Comparison of ENCODE assay signal across 23 mouse cellular contexts in genomic region chr2:84369256-84369655, GRCm38 (mm10). TPM values are rescaled to one million over a fixed set of nuclear protein-coding genes. Genes with fewer than 3 reads are reported as not detected.
DNase-seq lines count a peak whose midpoint lies in the region; ATAC-seq and TF ChIP-seq lines count a peak whose summit lies in the region.
"Had no signal": no experiment of that assay in that cellular context is flagged by ENCODE, and none has a peak within 500 bp of the region (broad histone marks: within the 10 kb centered on the region; RNA-seq: fewer than 3 reads in every experiment).

No protein-coding gene starts in this region.

- no peak for TF ChIP-seq POLR2A in lung, adult 2 months (IDR thresholded peaks at IDR 0.05; ENCODE audit: borderline replicate concordance, extremely low read depth, low read depth, low read length)

- H3K27ac ChIP-seq in lung, embryonic 14.5 days (ENCODE audit: low read depth) = no peak overlapping the region
- H3K27ac ChIP-seq in liver, embryonic 13.5 days = no peak overlapping the region
- H3K27ac ChIP-seq: hindbrain, embryonic 13.5 days; limb, embryonic 12.5 days; midbrain, embryonic 15.5 days had no signal

- no peaks in the 10 kb centered on the region for H3K36me3 ChIP-seq in lung, embryonic 14.5 days (ENCODE audit: insufficient read depth)
- no peaks in the 10 kb centered on the region for H3K36me3 ChIP-seq in liver, embryonic 13.5 days
- H3K36me3 ChIP-seq: hindbrain, embryonic 13.5 days; limb, embryonic 12.5 days; midbrain, embryonic 15.5 days had no signal

- no peaks in the 10 kb centered on the region for H3K27me3 ChIP-seq in lung, embryonic 14.5 days (ENCODE audit: insufficient read depth, low read length)
- H3K27me3 ChIP-seq in liver, embryonic 13.5 days = no peaks in the 10 kb centered on the region
- H3K27me3 ChIP-seq: hindbrain, embryonic 13.5 days; limb, embryonic 12.5 days; megakaryocyte, embryonic 14.5 days; midbrain, embryonic 15.5 days had no signal

- H3K9me3 ChIP-seq in lung, embryonic 14.5 days (ENCODE audit: low read depth, low read length) = no peaks in the 10 kb centered on the region
- H3K9me3 ChIP-seq in liver, embryonic 13.5 days (replicated peaks) = no peaks in the 10 kb centered on the region
- H3K9me3 ChIP-seq: hindbrain, embryonic 13.5 days; limb, embryonic 12.5 days; megakaryocyte, embryonic 14.5 days; midbrain, embryonic 15.5 days had no signal

- no peak for TF ChIP-seq CTCF in lung, embryonic 14.5 days (IDR thresholded peaks at IDR 0.05; ENCODE audit: low read depth)
- TF ChIP-seq CTCF in lung, adult 2 months (IDR thresholded peaks at IDR 0.05; ENCODE audit: insufficient read depth, low read length) = no peak

- peak; percentile 56; the same call in 1 of the 2 replicates for ATAC-seq in lung, embryonic 14.5 days (ENCODE audit: insufficient read depth)
- peak; percentile 93 for ATAC-seq in common myeloid progenitor, adult 5-6 weeks (replicated peaks; ENCODE audit: low read depth, poor library complexity, severe bottlenecking)
- ATAC-seq in liver, embryonic 13.5 days (ENCODE audit: low read depth) = peak; percentile 88
- ATAC-seq in megakaryocyte-erythroid progenitor cell, adult 5-6 weeks (replicated peaks; ENCODE audit: low FRiP score, low TSS enrichment, poor library complexity, severe bottlenecking) = peak; percentile 83
- ATAC-seq: inflammation-experienced regulatory T-cells, adult 6 months; midbrain, embryonic 15.5 days had no signal

- no peak overlapping the region for H3K9ac ChIP-seq in lung, embryonic 14.5 days
- no peak overlapping the region for H3K9ac ChIP-seq in liver, embryonic 13.5 days
- H3K9ac ChIP-seq: hindbrain, embryonic 13.5 days; limb, embryonic 12.5 days; midbrain, embryonic 15.5 days had no signal

- peak; percentile 40 for DNase-seq in lung, embryonic 14.5 days
- no peak for DNase-seq in lung, adult 2 months
- DNase-seq in liver, embryonic 13.5 days = no peak
- DNase-seq in adrenal gland, postnatal 10 days = no peak
- DNase-seq in cerebellum, adult 8-10 months = no peak
- DNase-seq: adrenal gland, adult 2 months; B cell, adult 2 months; cerebellum, postnatal 25 days; gastrocnemius, postnatal 14 days; heart, postnatal 10 days; kidney, postnatal 36 days; layer of hippocampus, adult 9-11 months; right cerebral cortex, postnatal 14 days; spleen, adult 18-20 months; thymus, adult 2 months had no signal

- H3K4me1 ChIP-seq in lung, embryonic 14.5 days (ENCODE audit: insufficient read depth) = no peaks in the 10 kb centered on the region
- H3K4me1 ChIP-seq in lung, adult 2 months (ENCODE audit: control insufficient read depth, insufficient read depth, low read length) = peaks cover 6% of the 10 kb centered on the region; the same call in 1 of the 2 replicates
- peaks cover 24% of the 10 kb centered on the region for H3K4me1 ChIP-seq in liver, embryonic 13.5 days (replicated peaks)
- H3K4me1 ChIP-seq: hindbrain, embryonic 13.5 days; limb, embryonic 12.5 days; midbrain, embryonic 15.5 days had no signal

- whole genome bisulfite sequencing in lung, embryonic 14.5 days = 31% methylated on average over 5 of the region's 5 CpGs
- 33% methylated on average over 5 of the region's 5 CpGs for WGBS in lung, adult 2 months
- WGBS in liver, embryonic 13.5 days (ENCODE audit: insufficient replicate concordance) = 9% methylated on average over 5 of the region's 5 CpGs

- H3K4me3 ChIP-seq in lung, embryonic 14.5 days (ENCODE audit: low read depth, low read length) = no peak overlapping the region
- no peak overlapping the region for H3K4me3 ChIP-seq in lung, adult 2 months (replicated peaks; ENCODE audit: extremely low read depth, low read depth, low read length)
- H3K4me3 ChIP-seq in liver, embryonic 13.5 days (replicated peaks) = no peak overlapping the region
- H3K4me3 ChIP-seq: hindbrain, embryonic 13.5 days; limb, embryonic 12.5 days; megakaryocyte, embryonic 14.5 days; midbrain, embryonic 15.5 days; myocyte had no signal

- no peak overlapping the region for H3K4me2 ChIP-seq in lung, embryonic 14.5 days
- no peak overlapping the region for H3K4me2 ChIP-seq in liver, embryonic 13.5 days
- H3K4me2 ChIP-seq: hindbrain, embryonic 13.5 days; limb, embryonic 12.5 days; midbrain, embryonic 15.5 days had no signal

RNA-seq across cellular contexts. Expression of gene Calcrl, which starts 56.0 kb away (rescaled TPM):
- polyA plus RNA-seq in lung, embryonic 14.5 days (2014; fragmentation: Nextera tagmentation; extraction: Ambion mirVana) = 42.3 and 47.3 TPM in 2 replicates
- 128 and 192 TPM in 2 replicates for polyA plus RNA-seq in lung, adult 2 months (2012; rRNA removed)
- total RNA-seq in common myeloid progenitor, adult 5-6 weeks (2017) = 100 and 111 TPM in 2 replicates
- polyA plus RNA-seq in liver, embryonic 13.5 days (2015; fragmentation: Nextera tagmentation; extraction: Ambion mirVana) = 11.5 and 18.7 TPM in 2 replicates
- 4.3 and 5.1 TPM in 2 replicates for total RNA-seq in megakaryocyte-erythroid progenitor cell, adult 5-6 weeks (2014; fragmentation: Nextera tagmentation)
- total RNA-seq in megakaryocyte-erythroid progenitor cell, adult 5-6 weeks (2017) = 23.2 and 37.4 TPM in 2 replicates
- total RNA-seq in adrenal gland, postnatal 10 days (2021) = 10 to 100 TPM; 32.0 to 33.9 TPM
